Mouse (Mus musculus) small intestine, adult 2 months (tissue): Measurements from ENCODE around the gene Zfp444. TPM values are rescaled to one million over a fixed set of nuclear protein-coding genes. Genes with fewer than 3 reads are reported as not detected.
A peak's percentile ranks its signal among the peaks of the same experiment; 100 is the strongest.

Source experiments
- H3K27ac ChIP-seq: fragments of 200-500 bp; 2 replicates; pipeline ENCODE4 v1.5.1; 2012; ENCODE audit warnings: low read depth, low read length, control low read depth, inconsistent platforms; ENCODE audit not compliant: insufficient read depth
- H3K27me3 ChIP-seq: fragments of 200-500 bp; 2 replicates; pipeline ENCODE4 v1.6.1; 2012; ENCODE audit warnings: mild to moderate bottlenecking, moderate library complexity, low read length, inconsistent platforms; ENCODE audit not compliant: control insufficient read depth, insufficient read depth
- H3K36me3 ChIP-seq: fragments of 200-500 bp; 2 replicates; pipeline ENCODE4 v1.6.1; 2012; ENCODE audit warnings: mild to moderate bottlenecking, low read length, control low read depth, inconsistent platforms; ENCODE audit not compliant: control insufficient read depth, insufficient read depth
- H3K4me1 ChIP-seq: fragments of 200-500 bp; 2 replicates; pipeline ENCODE4 v1.6.1; 2012; ENCODE audit warnings: low read length, inconsistent platforms, mixed read lengths; ENCODE audit not compliant: control insufficient read depth, insufficient read depth, insufficient read length
- H3K4me3 ChIP-seq: fragments of 200-500 bp; 2 replicates; pipeline ENCODE4 v1.5.1; 2012; ENCODE audit warnings: low read depth, mild to moderate bottlenecking, control low read depth, inconsistent platforms, low read length, moderate library complexity
- CTCF ChIP-seq: fragments of 200-500 bp; IDR thresholded peaks from 2 replicates; pipeline ENCODE4 v1.5.1; 2012; ENCODE audit warnings: low read depth, mild to moderate bottlenecking, control low read depth, inconsistent platforms, low read length, moderate library complexity, mixed read lengths; ENCODE audit not compliant: insufficient replicate concordance, insufficient read length; ENCODE audit errors: extremely low read depth
- POLR2A ChIP-seq: fragments of 200-500 bp; IDR thresholded peaks from 2 replicates; pipeline ENCODE4 v1.6.1; 2012; ENCODE audit warnings: low read depth, mild to moderate bottlenecking, control low read depth, inconsistent platforms, low read length, moderate library complexity
- WGBS: fragments of 180-500 bp; shearing (Covaris S2); methylation state at CpG from one replicate; pipeline ENCODE4 v1.1.7; 2018; 5-methylcytosine and 5-hydroxymethylcytosine counted together
- polyA plus RNA-seq: library from polyadenylated mRNA; depleted of rRNA; stranded (reverse); fragments of >200 nt; gene quantifications from 2 replicates; pipeline ENCODE4 v1.2.3, GENCODE M21; 2012

Zfp444 gene
- polyA plus RNA-seq, 1 experiment: 33.9 TPM

- Histone ChIP-seq H3K27me3 (no peaks in the 10 kb centered on the region), H3K4me1 (no peaks in the 10 kb centered on the region; the same call in 1 of the 2 replicates), H3K4me3 (no peak overlapping the region), H3K36me3 (peaks cover 19% of the 10 kb centered on the region), H3K27ac (no peak overlapping the region)
- 89% methylated on average over 1 of the region's 1 CpGs for WGBS
- TF ChIP-seq CTCF (no peak), POLR2A (no peak)
Measured at GRCm38 (mm10) chr7:6185391-6185790, 13.4 kb downstream of the Zfp444 start.

GRCm38 (mm10) chr7:6186176-6186575 lies 14.2 kb downstream of the Zfp444 start:
- no peaks in the 10 kb centered on the region for H3K27me3 ChIP-seq
- no peak overlapping the region for H3K4me3 ChIP-seq
- H3K27ac ChIP-seq: no peak overlapping the region
- TF ChIP-seq CTCF (no peak), POLR2A (no peak)
- H3K4me1 ChIP-seq: no peaks in the 10 kb centered on the region; the same call in 1 of the 2 replicates
- peaks cover 19% of the 10 kb centered on the region for H3K36me3 ChIP-seq
- WGBS: 88% methylated on average over 2 of the region's 2 CpGs

DNA sequence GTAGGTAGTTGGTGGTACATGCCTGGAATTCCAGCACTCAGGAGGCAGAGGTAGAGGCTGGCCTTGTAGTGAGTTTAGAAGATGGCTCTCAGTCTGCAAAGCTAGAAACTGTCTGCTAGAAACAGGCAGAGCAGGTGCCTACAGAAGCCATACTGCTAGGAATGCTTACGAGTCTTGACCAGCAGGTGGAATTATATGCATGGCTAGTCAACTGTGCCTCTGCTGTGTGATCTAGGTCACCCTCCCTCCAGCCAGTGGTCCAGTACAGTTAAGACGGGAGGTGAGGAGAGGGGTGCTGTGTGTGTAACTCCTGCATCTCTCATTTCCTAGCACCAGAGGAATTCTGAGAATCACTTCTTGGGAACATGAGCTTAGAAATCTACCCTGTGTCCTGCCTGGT lies 14.7 kb downstream of the Zfp444 start:
- Histone ChIP-seq H3K4me3 (no peak overlapping the region), H3K27ac (no peak overlapping the region), H3K36me3 (peaks cover 19% of the 10 kb centered on the region), H3K27me3 (no peaks in the 10 kb centered on the region), H3K4me1 (no peaks in the 10 kb centered on the region; the same call in 1 of the 2 replicates)
- TF ChIP-seq CTCF (no peak), POLR2A (no peak)
- 96% methylated on average over 2 of the region's 2 CpGs for WGBS

DNA sequence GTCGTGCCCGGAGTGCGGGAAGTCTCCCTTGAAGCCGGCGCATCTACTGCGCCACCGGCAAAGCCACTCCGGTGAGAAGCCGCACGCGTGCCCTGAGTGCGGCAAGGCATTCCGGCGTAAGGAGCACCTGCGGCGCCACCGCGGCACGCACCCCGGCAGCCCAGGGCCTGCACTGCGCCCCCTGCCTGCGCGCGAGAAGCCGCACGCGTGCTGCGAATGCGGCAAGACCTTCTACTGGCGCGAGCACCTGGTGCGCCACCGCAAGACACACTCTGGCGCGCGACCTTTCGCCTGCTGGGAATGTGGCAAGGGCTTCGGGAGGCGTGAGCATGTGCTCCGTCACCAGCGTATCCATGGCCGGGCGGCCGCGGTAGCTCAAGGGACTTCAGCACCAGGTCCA lies 17.5 kb downstream of the Zfp444 start:
- H3K27ac ChIP-seq: no peak overlapping the region
- TF ChIP-seq POLR2A (no peak), CTCF (no peak)
- H3K27me3 ChIP-seq: no peaks in the 10 kb centered on the region
- peaks cover 12% of the 10 kb centered on the region for H3K36me3 ChIP-seq
- 68% methylated on average over 45 of the region's 45 CpGs for WGBS
- H3K4me1 ChIP-seq: no peaks in the 10 kb centered on the region
- H3K4me3 ChIP-seq: no peak overlapping the region

DNA sequence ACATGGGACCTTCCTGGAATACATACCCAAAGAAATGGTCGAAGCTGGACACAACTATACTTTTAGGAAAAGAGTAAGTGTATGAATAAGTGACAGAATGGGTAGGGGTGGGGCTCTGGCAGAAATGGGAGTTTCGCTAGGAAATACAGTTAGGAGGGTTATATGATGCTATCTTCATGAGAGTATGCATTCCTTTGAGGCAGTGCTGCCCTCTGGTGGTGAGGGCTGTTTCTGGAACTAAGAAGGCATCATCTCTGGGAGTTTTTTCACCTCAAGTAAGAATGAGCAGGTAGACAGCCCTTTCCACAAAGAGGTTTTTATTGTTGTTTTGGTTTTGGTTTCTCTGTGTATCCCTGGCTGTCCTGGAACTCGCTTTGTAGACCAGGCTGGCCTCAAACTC lies 19.4 kb downstream of the Zfp444 start:
- WGBS: 29% methylated on average over 3 of the region's 3 CpGs
- no peaks in the 10 kb centered on the region for H3K27me3 ChIP-seq
- H3K27ac ChIP-seq: no peak overlapping the region
- no peak for TF ChIP-seq CTCF
- TF ChIP-seq POLR2A: no peak
- H3K4me1 ChIP-seq: no peaks in the 10 kb centered on the region
- H3K4me3 ChIP-seq: no peak overlapping the region
- peaks cover 9% of the 10 kb centered on the region for H3K36me3 ChIP-seq

GRCm38 (mm10) chr7:6194129-6194528 lies 22.1 kb downstream of the Zfp444 start:
- Histone ChIP-seq H3K36me3 (no peaks in the 10 kb centered on the region), H3K27me3 (no peaks in the 10 kb centered on the region), H3K4me1 (no peaks in the 10 kb centered on the region), H3K4me3 (no peak overlapping the region), H3K27ac (no peak overlapping the region)
- 19% methylated on average over 5 of the region's 5 CpGs for WGBS
- TF ChIP-seq CTCF (peak; percentile 88; the same call in 1 of the 2 replicates), POLR2A (no peak)

- H3K4me1 ChIP-seq: no peaks in the 10 kb centered on the region
- no peak for TF ChIP-seq POLR2A
- no peak for TF ChIP-seq CTCF
- H3K27me3 ChIP-seq: no peaks in the 10 kb centered on the region
- H3K27ac ChIP-seq: no peak overlapping the region
- H3K4me3 ChIP-seq: no peak overlapping the region
- WGBS: 46% methylated on average over 2 of the region's 2 CpGs
- H3K36me3 ChIP-seq: no peaks in the 10 kb centered on the region
Measured at GRCm38 (mm10) chr7:6195777-6196176, 23.8 kb downstream of the Zfp444 start.

DNA sequence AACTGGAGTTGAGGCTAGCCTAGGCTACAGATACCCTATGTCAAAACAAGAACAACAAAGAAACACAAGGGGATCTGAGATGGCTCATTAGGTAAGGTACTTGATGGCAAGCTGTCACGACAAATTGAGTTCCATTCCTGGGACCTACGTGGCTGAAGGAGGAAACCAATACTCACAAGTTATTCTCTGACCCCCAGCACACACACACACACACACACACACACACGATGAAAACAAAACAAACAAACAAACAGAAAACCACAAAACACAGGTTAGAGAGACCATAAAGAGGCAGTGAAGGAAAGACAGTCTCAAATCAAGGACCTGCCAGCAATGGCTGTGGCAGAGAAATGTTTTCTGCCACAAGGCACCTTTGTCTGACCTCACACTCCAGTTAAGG lies 24.8 kb downstream of the Zfp444 start, which contains the start of gene Galp:
TSS of gene Galp (plus strand) at position 301 of the 400 bp plus-strand sequence.
- Histone ChIP-seq H3K27ac (no peak within 1 kb of the TSS), H3K4me3 (no peak within 1 kb of the TSS), H3K36me3 (no peaks in the 10 kb centered on the region), H3K27me3 (no peaks in the 10 kb centered on the region), H3K4me1 (no peaks in the 10 kb centered on the region)
- 51% methylated on average over 3 of the region's 3 CpGs for WGBS
- TF ChIP-seq CTCF (no peak), POLR2A (no peak)
